Mouse (Mus musculus) cerebellum, postnatal 14 days (tissue): ENCODE measurements around the gene Slc41a1.
"Not testable (repeated sequence)": the region's sequence is repeated elsewhere in the genome, so short reads cannot be mapped to it uniquely, and the experiment has no call there.

Source experiments
- DNase-seq, 2 experiments: peaks; one replicate each; pipeline ENCODE4 v3.0.0; 2021; ENCODE audit warnings: mixed read lengths in 2 of 2

Slc41a1 gene

DNA sequence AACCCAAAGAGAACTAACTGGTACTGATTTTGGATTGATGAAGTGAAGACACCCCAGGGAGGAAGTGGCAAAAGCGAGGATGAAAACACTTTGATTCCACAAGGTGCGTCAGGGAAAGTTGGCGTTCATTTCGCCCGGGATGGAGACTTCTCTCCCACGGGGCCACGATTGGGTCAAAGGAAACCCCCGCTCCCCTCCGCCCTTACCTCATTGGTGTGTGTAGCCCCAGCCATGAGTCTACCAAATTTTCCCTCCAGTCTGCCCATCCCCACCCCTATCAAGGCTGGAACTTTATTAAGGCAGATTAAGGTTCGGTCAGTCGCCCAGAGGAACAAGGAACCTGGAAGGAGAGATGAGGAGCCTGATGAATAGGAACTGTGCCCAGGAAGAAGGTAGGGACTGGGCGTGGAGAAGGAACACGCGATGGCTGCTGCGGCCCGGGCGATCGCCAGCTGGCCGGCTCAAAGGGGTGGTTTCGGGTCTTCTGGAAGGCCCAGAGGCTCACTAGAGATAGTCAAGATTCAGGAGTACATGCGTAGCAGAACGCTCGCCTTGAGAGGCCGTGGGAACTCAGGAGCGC lies at the start of gene Slc41a1:
Slc41a1 (plus strand) TSS at position 287 of the 580 bp plus-strand sequence.
- peak in 1 of 2 experiments; percentile 52 for DNase-seq

DNA sequence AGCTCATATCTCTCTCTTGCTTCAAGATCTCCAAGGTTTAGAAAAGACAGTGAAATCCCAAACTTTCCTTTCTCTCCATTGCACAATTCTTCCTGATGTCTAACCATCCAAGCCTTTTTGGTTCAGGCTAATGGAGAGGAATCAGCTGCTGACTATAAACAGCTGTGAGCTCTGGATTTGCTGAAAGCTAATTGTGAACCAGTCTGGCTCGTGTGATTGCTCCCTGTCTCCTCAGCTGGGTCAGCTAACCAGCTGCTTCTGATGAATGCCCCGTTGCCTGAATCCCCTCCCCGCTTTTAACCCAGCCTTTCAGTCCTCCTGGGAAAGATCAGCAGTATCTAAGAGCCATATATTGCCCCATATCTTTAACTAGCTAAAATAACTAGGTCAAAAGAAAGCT lies 32.7 kb upstream of the Slc41a1 start:
- no peak for DNase-seq

DNA sequence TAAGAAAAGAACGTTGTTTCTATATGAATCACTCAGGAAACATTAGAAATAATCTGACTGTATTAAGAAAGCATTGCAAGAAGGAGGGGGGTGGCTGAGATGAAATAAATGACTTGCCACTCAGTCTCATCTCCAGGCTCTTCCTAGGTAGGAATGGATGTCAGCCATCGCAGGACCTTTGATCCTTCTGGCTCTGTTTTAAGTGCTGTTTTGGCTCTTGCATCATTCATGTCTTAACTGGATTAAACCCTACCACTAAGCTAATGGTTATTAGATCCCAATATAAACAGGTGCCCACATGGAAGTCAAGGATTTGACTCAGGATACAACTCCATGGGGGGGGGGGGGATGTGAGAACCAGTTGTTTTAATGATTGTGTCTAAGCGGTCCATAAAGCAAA lies 32.1 kb upstream of the Slc41a1 start:
- no peak for DNase-seq

DNA sequence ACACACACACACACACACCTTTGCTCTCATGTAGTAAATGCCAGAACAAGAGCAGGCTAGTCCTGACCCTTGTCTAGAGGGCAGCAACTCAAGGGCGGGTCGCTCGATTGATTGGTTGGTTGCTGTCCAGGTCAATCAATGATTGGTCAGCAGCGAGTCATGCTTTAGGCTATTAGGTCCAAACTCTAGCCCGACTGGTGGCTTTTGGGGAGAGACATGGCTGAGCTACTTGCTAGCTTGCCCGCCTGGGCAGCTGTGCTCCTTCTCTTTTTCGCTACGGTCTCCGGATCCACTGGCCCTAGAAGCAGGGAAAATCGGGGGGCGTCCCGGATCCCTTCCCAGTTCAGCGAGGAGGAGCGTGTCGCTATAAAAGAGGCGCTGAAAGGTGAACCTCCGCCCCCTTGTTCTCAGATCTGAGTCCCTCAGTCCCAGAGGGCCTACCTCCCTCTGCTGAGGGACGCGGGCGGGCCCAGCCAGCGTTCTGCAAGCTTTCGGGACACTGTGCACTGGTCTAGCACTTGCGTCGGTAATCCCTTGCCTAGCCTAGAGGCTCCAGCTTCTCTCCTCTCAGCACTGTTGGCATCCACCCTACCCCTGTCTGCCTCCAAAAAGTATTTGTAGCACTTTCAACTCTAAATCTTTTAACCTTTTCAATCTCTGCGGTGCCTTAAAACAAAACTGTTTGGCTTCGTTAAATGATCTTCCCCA lies 29.9 kb upstream of the Slc41a1 start, which contains the start of gene Pm20d1:
Pm20d1 (plus strand) TSS at position 180 of the 708 bp plus-strand sequence.
- DNase-seq, result peak; percentile 39 to 63

DNA sequence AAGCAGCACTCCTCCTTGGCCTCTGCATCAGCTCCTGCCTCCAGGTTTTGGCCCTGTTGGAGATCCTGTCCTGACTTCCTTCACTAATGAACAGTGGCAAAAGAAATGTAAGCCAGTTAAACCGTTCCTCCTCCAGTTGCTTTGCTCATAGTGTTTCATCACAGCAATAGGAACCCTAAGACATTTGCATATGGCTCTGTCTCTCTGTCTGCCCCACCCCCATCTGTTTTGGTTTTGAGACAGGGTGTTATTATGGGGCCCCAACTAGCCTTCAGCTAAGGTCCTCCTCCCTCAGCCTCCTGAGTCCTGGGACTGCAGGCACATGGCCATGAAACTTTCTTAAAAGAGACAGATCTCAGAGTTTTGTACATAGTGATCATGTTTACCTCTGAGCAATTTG lies 27.3 kb upstream of the Slc41a1 start:
- no peak for DNase-seq

DNA sequence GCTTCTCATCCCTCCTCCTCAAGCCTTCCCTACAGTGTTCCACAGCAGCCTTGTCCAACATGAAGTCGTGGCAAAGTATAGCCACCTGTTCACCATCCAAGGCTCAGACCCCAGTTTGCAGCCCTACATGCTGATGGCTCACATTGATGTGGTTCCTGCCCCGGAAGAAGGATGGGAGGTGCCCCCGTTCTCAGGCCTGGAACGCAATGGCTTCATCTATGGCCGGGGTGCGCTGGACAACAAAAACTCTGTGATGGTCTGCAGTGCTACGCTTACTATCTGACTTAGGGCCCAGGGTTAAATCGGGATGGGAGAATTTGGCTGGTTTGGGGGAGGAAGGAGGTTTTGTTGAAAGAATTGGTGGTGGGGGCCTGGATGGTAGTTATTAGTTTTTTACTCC lies 26.2 kb upstream of the Slc41a1 start:
- DNase-seq, result no peak

DNA sequence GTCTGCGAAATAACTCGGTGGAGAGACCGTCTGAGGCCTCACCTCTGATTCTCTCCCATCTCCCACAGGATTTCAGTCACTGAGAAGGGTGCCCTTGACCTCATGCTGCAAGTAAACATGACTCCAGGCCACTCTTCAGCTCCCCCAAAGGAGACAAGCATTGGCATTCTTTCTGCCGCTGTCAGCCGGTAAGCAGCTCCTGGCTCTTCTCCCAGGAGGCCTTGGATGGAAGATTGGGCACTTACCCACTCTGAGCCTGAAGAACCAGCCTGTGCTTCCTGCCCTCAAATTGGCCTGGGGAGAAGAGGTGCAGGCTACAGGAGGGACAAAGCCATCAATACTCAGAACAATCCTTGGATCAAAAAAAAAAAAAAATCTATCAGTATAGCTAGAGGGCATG lies 24.6 kb upstream of the Slc41a1 start:
- DNase-seq, result peak; percentile 56

DNA sequence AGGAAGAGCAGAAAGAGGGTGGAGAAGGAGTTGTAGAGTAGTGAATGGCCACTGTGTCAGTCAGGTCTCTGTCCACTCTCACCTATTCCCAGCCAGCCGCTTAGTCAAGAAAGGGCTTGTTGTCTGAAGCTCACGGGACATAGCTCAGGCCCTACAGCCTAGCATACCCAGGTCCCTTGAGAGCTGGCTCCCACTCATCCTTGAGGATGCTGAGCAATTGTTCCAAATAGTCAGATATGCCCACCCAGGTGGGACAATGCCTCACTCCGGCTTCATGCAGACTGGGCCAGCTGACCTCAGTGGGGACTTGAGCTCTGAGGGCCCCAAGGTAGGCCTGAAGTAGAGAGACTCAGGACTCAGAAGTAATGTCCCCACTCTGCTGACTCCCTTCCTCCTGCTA lies 23.1 kb upstream of the Slc41a1 start:
- DNase-seq, result no peak

DNA sequence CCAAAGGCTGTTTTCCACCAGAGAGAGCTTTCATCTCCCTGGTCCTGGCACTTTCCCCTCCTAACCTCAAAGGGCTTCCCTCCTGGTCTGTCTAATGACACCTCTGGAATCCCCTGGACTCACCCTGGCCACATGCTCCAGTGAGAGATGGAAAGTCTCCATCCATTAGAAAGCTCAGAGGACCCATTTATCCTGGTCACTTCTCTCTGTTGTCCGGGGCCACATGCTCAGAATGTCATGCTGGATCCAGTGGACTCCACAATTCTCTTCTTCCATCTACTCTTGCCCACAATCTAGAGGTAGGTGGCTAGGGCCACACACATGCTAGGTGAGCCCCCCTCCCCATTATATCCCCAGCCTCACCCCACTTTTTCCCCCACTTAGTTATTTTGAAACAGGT lies 18.3 kb upstream of the Slc41a1 start:
- DNase-seq, result no peak

DNA sequence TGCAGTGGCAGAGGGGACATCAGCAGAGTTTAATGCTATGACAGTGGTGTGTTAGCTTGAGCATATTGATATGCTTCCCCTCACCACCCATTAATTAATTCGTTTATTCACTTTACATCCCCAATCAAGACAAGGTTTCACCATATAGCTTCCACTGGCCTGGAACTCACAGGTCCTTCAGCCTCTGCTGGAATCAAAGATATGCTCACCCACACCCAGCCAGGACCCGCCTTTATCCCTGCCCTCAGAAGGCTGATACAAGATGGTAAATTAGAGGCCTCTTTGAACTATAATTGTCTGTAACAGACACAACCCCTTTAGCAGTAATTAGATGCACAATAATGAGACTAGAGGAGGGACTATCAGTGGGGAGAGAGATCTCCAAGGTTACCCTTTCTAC lies 17.6 kb upstream of the Slc41a1 start:
- DNase-seq, result no peak

DNA sequence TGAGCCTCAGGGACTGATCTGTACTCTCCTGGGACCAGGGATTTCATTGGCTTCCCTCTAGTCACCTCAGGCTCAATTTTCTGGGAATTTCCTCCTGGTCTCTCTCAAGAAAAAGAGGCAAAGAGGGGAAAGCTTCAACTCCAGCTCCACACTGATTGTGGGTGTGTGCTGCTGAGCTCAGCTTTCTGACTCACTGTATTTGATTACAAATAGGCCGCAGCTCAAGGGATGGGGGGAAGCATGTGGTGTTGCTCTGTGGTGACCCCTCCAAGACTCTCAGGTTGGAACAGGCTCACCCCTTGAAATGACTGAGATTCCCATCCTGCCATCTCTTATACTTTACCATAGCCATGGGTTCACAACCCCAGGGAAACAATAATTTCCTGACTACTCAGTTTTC lies 15.9 kb upstream of the Slc41a1 start:
- DNase-seq, result no peak

DNA sequence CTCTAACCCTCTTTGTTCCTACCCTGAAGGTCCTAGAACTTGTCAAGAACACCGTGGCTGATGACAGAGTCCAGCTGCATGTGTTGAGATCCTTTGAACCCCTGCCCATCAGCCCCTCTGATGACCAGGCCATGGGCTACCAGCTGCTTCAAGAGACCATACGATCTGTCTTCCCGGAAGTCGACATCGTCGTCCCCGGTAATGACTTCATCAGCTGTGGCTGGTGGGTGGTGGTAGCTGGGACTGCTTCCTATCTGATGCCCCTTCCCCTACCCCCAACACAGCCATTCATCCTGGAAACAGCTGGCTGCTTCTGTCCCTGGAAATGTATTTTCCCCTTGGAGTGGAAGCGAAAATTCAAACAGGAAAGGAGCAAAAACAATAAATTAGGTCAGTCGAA lies 15.3 kb upstream of the Slc41a1 start:
- DNase-seq, result no peak

DNA sequence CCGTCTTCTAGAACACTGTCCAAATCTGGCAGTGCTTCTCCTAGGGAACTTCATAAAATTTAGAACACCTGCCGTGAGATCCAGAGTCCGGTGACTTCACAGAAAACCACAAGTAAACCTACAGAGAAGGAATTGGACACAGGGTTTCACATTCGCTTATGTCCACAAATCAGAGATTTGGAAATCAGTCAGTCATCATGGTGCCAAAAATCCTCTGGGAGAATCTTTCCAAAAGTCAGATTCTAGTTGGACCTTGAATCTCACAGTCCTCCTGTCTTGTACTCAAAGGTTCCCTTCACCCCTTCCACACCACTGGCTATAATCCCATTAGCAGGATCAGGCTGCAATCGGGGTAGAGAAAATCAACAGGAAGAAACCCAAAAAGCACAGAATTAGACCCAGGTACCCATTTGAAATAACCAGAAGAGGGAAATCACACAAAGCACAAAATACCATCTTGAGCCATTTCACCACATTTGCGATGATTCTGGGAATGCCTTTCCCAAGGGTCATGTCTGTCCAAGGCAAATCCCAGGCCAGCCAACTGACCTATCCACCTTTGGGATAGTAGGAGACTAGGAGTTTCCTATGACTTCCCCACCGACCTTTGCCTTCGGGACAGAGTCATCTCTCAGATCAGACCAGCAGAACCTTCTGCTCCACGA lies 14.5 kb upstream of the Slc41a1 start:
- no peak for DNase-seq

DNA sequence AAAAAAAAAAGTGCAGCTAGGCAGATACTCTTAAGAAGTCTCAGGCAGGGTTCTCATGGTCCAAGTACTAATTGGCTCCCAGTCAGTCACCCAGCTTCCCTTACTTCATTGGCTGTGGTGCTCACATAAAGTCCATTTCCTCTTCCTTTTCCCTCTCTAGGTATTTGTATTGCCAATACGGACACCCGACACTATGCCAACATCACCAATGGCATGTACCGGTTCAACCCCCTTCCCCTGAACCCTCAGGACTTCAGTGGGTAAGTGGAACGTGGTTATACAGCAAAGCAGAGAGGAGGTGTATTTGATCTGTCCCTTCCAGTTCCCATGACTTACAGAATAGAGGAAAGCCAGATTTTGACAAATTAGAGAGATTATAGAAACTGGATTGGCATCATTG lies 13.6 kb upstream of the Slc41a1 start:
- DNase-seq, result no peak

DNA sequence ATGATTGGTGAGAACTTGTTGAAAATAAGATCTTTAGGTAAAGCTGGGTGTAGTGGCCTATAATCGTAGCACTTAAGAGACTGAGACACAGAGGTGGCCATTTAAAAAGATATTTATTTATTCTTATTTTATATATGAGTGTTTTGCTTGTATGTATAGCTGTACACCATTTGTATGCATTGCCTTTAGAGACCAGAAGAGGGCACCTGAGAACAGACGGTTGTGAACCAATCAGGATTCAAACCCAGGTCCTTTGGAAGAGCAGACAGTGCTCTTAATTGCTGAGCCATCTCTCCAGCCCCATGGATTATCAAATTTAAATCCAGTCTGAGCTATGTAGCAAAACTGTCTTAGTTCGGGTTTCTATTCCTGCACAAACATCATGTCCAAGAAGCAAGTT lies 13.1 kb upstream of the Slc41a1 start:
- DNase-seq, result no peak

DNA sequence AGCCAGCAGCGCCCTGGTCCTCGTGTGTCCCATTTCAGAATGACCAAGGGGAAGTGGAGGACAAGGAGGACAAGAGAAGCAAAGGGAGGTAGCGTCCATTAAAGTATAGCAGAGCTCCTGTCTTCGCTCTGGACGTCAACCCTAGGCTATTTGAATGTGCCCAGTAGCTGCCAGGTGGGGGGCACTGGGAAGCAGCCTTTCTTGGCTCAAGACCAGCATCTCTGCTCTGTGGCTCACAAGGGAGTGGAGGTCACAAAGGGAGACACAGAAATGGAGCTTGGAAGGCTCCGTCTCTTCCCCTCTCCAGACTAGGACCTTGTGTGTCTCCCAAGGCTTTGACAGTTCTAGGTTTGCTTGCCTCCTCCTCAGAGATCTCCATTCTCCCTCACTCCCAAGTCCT lies 10.4 kb upstream of the Slc41a1 start:
- peak in 1 of 2 experiments; percentile 32 for DNase-seq

DNA sequence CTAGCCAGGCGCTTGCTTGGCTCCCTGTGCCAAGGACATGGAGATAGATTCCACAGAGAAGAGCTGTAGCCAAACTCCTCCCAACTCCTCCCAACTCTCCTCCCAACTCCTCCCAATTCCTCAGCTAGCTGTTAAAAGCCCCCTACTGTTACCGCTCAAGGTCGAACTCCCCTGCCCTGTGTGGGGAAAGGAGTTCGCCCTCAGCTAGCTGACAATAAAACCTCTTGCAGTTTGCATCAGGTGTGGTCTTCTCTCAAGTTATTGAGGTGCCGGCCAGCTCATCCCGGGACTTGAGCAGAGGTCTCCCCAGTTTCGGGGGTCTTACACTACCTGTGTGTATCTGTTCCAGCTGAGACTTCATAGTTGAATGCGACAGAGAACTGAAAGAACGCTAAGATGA lies 6.9 kb upstream of the Slc41a1 start:
- DNase-seq, result not testable (repeated sequence)

DNA sequence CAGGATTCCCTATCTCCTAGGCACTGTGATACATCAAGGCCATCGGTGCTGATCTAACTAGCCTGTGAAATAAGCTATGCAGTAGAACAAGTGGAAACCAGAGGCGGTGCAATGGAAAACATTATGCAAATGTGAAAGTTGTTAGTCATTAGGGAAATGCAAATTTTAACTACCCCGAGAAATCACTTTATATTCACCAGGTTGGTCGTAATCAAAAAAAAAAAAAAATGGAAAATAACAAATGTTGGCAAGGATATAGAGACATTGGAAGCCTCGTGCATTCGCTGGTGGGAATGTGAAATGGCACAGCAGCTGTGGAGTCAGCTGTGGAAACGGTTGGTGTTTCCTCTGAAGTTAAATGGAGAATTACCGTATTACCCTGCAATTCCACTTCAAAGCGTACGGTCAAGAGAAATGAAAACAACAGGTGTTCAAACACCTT lies 6.4 kb upstream of the Slc41a1 start:
- DNase-seq, result no peak

DNA sequence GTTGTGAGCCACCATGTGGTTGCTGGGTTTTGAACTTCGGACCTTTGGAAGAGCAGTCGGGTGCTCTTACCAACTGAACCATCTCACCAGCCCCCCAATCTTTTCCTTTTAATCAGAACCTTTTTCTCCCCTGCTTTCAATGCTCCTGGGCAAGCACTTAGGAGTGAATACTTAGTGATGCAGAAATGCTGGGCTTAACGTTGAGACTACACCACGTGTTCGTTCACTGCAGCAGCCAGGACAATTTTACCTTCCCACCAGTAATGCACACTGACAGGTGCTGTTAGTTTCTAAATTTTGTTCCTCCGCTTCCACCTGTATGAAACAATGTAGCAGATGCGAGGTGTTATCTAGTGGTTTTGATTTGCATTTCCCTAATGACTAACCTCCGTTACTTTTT lies 5.0 kb upstream of the Slc41a1 start:
- no peak for DNase-seq

DNA sequence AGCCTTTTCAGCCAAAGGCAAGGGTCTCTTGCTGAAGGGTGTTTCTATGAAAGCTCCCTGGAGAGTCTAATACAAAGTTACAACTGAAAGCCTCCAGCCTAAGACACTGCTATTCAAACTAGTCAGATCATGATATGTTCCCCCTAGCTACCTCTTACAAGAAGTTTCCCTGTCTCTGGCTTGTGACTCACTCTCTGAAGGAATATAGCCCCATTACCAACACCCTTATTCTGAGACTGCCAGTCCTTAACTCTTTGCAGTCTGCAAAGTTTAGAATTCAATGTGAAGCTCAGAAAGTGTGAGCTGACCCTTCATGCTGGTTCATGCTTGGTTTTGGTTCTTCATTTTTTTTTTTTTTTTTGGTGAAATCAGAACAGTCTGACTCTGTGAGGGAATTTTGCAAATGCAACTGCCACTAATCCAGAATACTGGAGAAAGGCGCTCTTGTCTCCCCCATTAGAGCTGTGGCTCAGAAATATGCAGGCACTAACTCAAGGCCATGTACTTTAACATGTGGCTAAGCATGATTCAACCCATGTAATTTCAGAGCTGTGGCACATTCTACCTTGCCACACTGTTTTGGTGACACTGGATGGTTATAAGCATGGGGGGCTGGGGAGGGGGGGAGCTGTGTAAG lies 4.3 kb upstream of the Slc41a1 start:
- no peak for DNase-seq

DNA sequence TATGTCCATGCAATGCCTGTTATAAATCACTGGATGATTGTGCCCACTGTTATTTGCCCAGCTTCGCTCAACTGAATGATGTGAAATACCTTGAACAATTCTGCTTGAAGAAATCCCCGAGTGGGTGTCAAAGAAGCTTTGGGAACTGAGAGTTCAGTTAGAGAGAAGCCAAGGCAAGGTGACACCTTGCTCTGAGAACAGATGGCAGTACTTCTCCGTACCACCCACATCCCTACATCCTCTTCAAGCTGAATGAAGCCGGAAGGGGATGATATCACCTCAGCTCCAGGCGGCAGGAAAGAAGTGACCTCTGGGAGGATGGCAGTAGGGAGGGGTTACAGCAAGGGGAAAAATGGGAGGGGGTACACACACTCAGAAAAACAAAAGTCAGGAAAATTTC lies 3.7 kb upstream of the Slc41a1 start:
- DNase-seq, result no peak

DNA sequence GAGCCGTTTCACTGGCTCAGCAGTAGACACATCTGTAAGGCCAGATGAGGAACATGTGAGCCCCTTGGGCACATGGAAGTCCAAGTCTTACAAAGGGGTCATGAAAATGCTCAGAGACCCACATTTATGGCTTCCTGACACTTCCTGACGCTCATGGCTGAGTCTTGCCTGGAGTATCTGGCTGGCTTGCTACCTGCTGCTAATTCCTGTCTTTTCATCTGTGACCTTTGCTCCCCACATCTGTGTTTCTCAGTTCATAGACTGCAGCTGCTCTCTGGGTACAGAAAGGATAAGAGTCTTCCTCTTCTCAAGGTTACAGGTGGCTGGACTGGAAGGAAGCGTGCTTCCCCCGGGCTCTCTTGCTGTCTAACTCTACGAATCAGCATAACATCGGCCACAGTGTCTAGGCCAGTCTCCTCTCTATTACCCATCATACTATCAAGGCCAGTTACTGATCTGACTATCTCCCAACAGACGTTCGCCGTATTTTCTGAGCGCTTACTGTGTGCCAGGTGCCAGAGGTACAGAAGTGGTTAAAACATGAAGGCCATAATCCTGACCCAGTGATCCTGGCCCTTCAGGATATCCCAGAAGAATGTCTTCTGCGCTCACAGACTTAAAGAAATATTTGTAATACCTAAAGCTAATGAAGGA lies 2.6 kb upstream of the Slc41a1 start:
- no peak for DNase-seq

DNA sequence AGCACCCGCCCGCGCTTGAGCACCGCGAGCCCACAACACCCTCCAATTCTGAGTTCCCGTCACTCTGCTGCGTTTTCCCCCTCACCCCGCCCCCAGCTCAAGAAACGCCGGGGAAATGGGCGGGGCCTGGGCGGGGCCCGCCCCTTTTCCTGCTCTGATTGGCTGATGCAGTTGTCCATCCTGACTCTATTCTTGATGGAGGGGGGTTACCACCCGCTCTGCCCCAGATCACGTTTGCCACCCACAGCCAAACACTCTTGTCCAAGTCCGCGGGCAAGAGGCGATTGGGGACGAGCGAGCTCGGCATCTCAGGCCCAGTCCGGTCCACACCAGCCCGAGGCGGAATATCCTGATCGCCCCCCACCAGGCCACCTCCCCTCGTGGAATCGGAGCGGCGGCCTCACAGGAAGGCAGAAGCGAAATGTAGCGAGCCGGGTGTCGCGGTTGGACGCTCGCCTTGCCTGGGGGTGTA lies 530 bp downstream of the Slc41a1 start:
- peak; percentile 99 for DNase-seq
